Mouse (Mus musculus): ENCODE results near the gene Efhd2. TPM values are rescaled to one million over a fixed set of nuclear protein-coding genes. Genes with fewer than 3 reads are reported as not detected.

Gene Efhd2
- total and polyA plus RNA-seq, 3 experiments: 19.4 to 33.0 (median 21.2) TPM

GRCm38 (mm10) chr4:141886385-141886968 is 11.8 kb upstream of the Efhd2 start:
- no peaks in the 10 kb centered on the region for H3K27me3 ChIP-seq (ENCODE audit: control insufficient read depth, insufficient read depth, low read length)
- no peak overlapping the region for H3K9ac ChIP-seq (ENCODE audit: low read depth, low read length)
- no peak for DNase-seq
- no peaks in the 10 kb centered on the region for H3K36me3 ChIP-seq (ENCODE audit: control insufficient read depth, insufficient read depth, low read length)
- TF ChIP-seq CTCF (IDR thresholded peaks at IDR 0.05): no peak
- TF ChIP-seq POLR2A (IDR thresholded peaks at IDR 0.05; ENCODE audit: insufficient read depth, low read depth, low read length): no peak
- TF ChIP-seq EP300 (IDR thresholded peaks at IDR 0.05; ENCODE audit: insufficient read depth, low read depth, low read length): no peak
- no peak overlapping the region for H3K27ac ChIP-seq
- WGBS: 46% methylated on average over 6 of the region's 6 CpGs
- no peaks in the 10 kb centered on the region for H3K79me2 ChIP-seq (replicated peaks; ENCODE audit: control insufficient read depth, insufficient read depth, low read length)
- peaks cover 13% of the 10 kb centered on the region for H3K4me1 ChIP-seq (ENCODE audit: control insufficient read depth, insufficient read depth, low read length)
- no peak overlapping the region for H3K4me3 ChIP-seq
- intact Hi-C loops (cut with DNase I): no loop called here

DNA sequence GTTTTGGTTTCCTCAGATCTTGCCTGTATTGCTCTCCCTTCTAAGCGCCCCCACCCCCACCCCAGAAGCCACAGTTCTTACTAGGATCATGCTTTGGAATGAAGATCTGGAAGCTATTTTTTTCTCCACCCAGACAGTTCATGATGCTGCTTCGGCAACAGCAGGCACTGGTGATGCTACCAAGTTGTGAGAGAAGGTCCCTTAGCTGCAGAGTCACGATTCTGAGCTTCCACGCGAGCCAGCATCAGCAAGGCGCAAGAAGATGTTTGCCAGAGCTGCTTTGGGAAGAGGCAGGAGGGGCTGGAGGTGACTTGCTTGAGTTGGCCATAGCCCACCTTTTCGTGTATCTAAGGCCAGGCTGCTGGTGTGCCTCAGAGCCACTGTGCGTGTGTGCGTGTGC is 10.7 kb upstream of the Efhd2 start:
- no peaks in the 10 kb centered on the region for H3K79me2 ChIP-seq (replicated peaks; ENCODE audit: control insufficient read depth, insufficient read depth, low read length)
- intact Hi-C loops (cut with DNase I): no loop called here

DNA sequence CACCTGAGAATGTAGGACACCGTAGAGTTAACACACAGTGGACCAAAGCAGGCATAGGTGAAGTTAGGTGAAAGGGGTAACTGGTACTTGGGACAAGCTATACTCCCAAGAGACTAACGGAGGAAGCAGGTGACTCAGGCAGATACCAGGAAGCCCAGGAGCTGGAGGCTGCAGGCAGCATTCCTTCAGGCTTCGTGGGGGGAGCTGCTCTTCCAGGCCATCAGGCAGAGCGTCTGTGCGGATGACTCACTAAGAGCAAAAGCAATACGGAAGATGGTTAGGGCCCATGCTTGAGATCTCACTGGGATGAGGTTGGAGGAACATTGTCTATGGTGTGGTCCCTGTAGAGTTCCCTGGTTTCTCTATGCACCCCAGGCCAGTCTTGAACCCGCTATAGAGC is 8.1 kb upstream of the Efhd2 start:
- no peaks in the 10 kb centered on the region for H3K27me3 ChIP-seq (ENCODE audit: control insufficient read depth, insufficient read depth, low read length)
- H3K9ac ChIP-seq (ENCODE audit: low read depth, low read length): no peak overlapping the region
- H3K79me2 ChIP-seq (replicated peaks; ENCODE audit: control insufficient read depth, insufficient read depth, low read length): no peaks in the 10 kb centered on the region
- TF ChIP-seq POLR2A (IDR thresholded peaks at IDR 0.05; ENCODE audit: insufficient read depth, low read depth, low read length) (no peak), EP300 (IDR thresholded peaks at IDR 0.05; ENCODE audit: insufficient read depth, low read depth, low read length) (no peak), CTCF (IDR thresholded peaks at IDR 0.05) (no peak)
- no peaks in the 10 kb centered on the region for H3K36me3 ChIP-seq (ENCODE audit: control insufficient read depth, insufficient read depth, low read length)
- DNase-seq: no peak
- intact Hi-C loops (cut with DNase I): no loop called here
- H3K4me1 ChIP-seq (ENCODE audit: control insufficient read depth, insufficient read depth, low read length): peaks cover 13% of the 10 kb centered on the region
- WGBS: 56% methylated on average over 7 of the region's 7 CpGs
- peak overlapping the region; percentile 69 for H3K27ac ChIP-seq
- H3K4me3 ChIP-seq: no peak overlapping the region

More for the DNA sequence above, 10.7 kb upstream of the Efhd2 start:
- DNase-seq: no peak
- TF ChIP-seq POLR2A (IDR thresholded peaks at IDR 0.05; ENCODE audit: insufficient read depth, low read depth, low read length) (no peak), EP300 (IDR thresholded peaks at IDR 0.05; ENCODE audit: insufficient read depth, low read depth, low read length) (no peak), CTCF (IDR thresholded peaks at IDR 0.05) (no peak)
- Histone ChIP-seq H3K9ac (ENCODE audit: low read depth, low read length) (no peak overlapping the region), H3K4me1 (ENCODE audit: control insufficient read depth, insufficient read depth, low read length) (peaks cover 13% of the 10 kb centered on the region), H3K27me3 (ENCODE audit: control insufficient read depth, insufficient read depth, low read length) (no peaks in the 10 kb centered on the region), H3K27ac (no peak overlapping the region), H3K36me3 (ENCODE audit: control insufficient read depth, insufficient read depth, low read length) (no peaks in the 10 kb centered on the region), H3K4me3 (no peak overlapping the region)
- WGBS: 65% methylated on average over 9 of the region's 9 CpGs

DNA sequence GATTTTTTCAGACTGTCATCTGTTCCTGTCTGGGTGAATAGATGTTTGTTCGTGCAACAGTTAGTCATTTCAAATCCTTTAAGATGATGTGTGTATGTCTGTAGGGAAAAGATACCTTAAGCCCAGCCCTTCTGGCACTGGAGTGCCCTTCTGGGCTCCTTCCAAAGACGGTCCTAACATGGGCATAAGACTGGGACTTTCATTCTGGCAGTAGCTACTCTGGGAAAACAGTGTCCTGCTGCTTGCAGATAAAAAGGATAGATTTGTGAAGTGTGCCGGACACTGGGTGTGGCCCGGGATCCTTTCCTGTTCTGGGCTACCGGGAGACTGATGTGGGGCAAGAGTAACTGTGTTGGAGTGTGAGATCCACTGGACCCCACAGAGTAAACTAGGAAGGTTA is 7.2 kb upstream of the Efhd2 start:
- H3K9ac ChIP-seq (ENCODE audit: low read depth, low read length): no peak overlapping the region
- H3K27ac ChIP-seq: peak overlapping the region; percentile 69
- H3K4me3 ChIP-seq: no peak overlapping the region
- H3K79me2 ChIP-seq (replicated peaks; ENCODE audit: control insufficient read depth, insufficient read depth, low read length): no peaks in the 10 kb centered on the region
- no peak for TF ChIP-seq POLR2A (IDR thresholded peaks at IDR 0.05; ENCODE audit: insufficient read depth, low read depth, low read length)
- no peak for TF ChIP-seq CTCF (IDR thresholded peaks at IDR 0.05)
- no peak for TF ChIP-seq EP300 (IDR thresholded peaks at IDR 0.05; ENCODE audit: insufficient read depth, low read depth, low read length)
- peaks cover 13% of the 10 kb centered on the region for H3K4me1 ChIP-seq (ENCODE audit: control insufficient read depth, insufficient read depth, low read length)
- no peaks in the 10 kb centered on the region for H3K27me3 ChIP-seq (ENCODE audit: control insufficient read depth, insufficient read depth, low read length)
- DNase-seq: no peak
- intact Hi-C loops (cut with DNase I): no loop called here
- WGBS: 18% methylated on average over 5 of the region's 5 CpGs
- no peaks in the 10 kb centered on the region for H3K36me3 ChIP-seq (ENCODE audit: control insufficient read depth, insufficient read depth, low read length)

GRCm38 (mm10) chr4:141881289-141881914 is 6.7 kb upstream of the Efhd2 start:
- 52% methylated on average over 10 of the region's 10 CpGs for WGBS
- peak overlapping the region; percentile 69 for H3K27ac ChIP-seq
- H3K4me3 ChIP-seq: no peak overlapping the region
- no peaks in the 10 kb centered on the region for H3K36me3 ChIP-seq (ENCODE audit: control insufficient read depth, insufficient read depth, low read length)
- H3K79me2 ChIP-seq (replicated peaks; ENCODE audit: control insufficient read depth, insufficient read depth, low read length): no peaks in the 10 kb centered on the region
- peaks cover 13% of the 10 kb centered on the region for H3K4me1 ChIP-seq (ENCODE audit: control insufficient read depth, insufficient read depth, low read length)
- H3K27me3 ChIP-seq (ENCODE audit: control insufficient read depth, insufficient read depth, low read length): no peaks in the 10 kb centered on the region
- no peak overlapping the region for H3K9ac ChIP-seq (ENCODE audit: low read depth, low read length)
- intact Hi-C loops (cut with DNase I): no loop called here
- TF ChIP-seq POLR2A (IDR thresholded peaks at IDR 0.05; ENCODE audit: insufficient read depth, low read depth, low read length) (no peak), CTCF (IDR thresholded peaks at IDR 0.05) (no peak), EP300 (IDR thresholded peaks at IDR 0.05; ENCODE audit: insufficient read depth, low read depth, low read length) (no peak)
- no peak for DNase-seq

DNA sequence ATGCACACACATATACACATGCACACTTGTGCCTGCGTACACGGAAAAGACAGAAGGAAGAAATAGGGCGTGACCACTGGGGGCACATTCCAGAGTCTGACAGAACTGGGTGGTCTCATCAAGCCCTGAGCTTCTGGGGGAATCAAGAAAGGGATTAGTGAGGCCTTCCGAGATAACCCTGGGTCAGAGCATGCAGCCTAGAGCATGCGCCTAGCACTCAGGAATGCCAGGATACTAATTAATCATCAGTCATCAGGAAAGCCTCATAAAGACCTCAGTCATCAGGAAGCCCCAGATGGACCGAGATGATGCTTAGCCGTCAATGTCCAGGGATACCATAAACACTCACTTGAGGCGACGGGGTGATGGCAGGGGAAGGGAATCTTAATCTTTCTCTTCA is 5.2 kb upstream of the Efhd2 start:
- WGBS: 88% methylated on average over 9 of the region's 9 CpGs
- Histone ChIP-seq H3K79me2 (replicated peaks; ENCODE audit: control insufficient read depth, insufficient read depth, low read length) (no peaks in the 10 kb centered on the region), H3K4me1 (ENCODE audit: control insufficient read depth, insufficient read depth, low read length) (peaks cover 11% of the 10 kb centered on the region), H3K27me3 (ENCODE audit: control insufficient read depth, insufficient read depth, low read length) (no peaks in the 10 kb centered on the region), H3K36me3 (ENCODE audit: control insufficient read depth, insufficient read depth, low read length) (no peaks in the 10 kb centered on the region), H3K27ac (no peak overlapping the region), H3K9ac (ENCODE audit: low read depth, low read length) (no peak overlapping the region), H3K4me3 (no peak overlapping the region)
- no peak for DNase-seq
- intact Hi-C loops (cut with DNase I): loop anchor here (5.0 kb wide), 1 partner anchor 32 kb away; no protein-coding TSS in a partner anchor
- TF ChIP-seq POLR2A (IDR thresholded peaks at IDR 0.05; ENCODE audit: insufficient read depth, low read depth, low read length) (no peak), CTCF (IDR thresholded peaks at IDR 0.05) (no peak), EP300 (IDR thresholded peaks at IDR 0.05; ENCODE audit: insufficient read depth, low read depth, low read length) (no peak)

Measured in heart, adult 2 months (tissue).